Mouse (Mus musculus) macrophage (primary cell): ENCODE results near the gene Cfap99. TPM values are rescaled to one million over a fixed set of nuclear protein-coding genes. Genes with fewer than 3 reads are reported as not detected.

ENCODE experiments used
- H3K27ac ChIP-seq: fragments of 350-480 bp; formaldehyde crosslinking; 2 replicates; pipeline ENCODE4 v1.9.0; 2021
- H3K36me3 ChIP-seq: fragments of 350-480 bp; formaldehyde crosslinking; 2 replicates; pipeline ENCODE4 v1.9.0; 2021; ENCODE audit errors: inconsistent target
- H3K4me3 ChIP-seq: fragments of 350-480 bp; formaldehyde crosslinking; 2 replicates; pipeline ENCODE4 v1.9.0; 2021; ENCODE audit errors: inconsistent target
- H3K79me2 ChIP-seq: fragments of 350-480 bp; formaldehyde crosslinking; 2 replicates; pipeline ENCODE4 v1.9.0; 2021; ENCODE audit errors: inconsistent target
- WGBS: methylation state at CpG from one replicate; pipeline ENCODE4 v1.1.7; 2026; ENCODE audit warnings: inconsistent platforms; ENCODE audit not compliant: missing documents; 5-methylcytosine and 5-hydroxymethylcytosine counted together
- polyA plus RNA-seq: library from polyadenylated mRNA; stranded (reverse); fragments of 250-400 nt; gene quantifications from 3 replicates; pipeline ENCODE4 v1.2.4, GENCODE M21; 2018; ENCODE audit warnings: inconsistent platforms

Cfap99 gene
- polyA plus RNA-seq, 1 experiment from 2014 or later = not detected

DNA sequence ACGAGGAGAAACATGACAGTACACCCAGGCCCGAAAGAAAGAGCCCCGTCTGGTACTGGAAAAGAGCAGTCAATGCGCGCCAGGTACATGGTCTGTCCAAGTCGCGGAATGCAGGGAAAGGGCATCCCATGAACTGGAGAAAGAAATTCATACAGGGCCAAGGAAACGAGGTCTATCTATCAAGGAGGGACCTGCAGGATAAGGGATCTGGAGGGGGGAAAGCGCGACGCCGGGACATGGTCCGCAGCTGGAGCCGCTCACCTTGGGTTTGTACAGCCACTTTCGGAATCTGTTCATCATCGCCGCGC is 608 bp upstream of the Cfap99 start:
- Histone ChIP-seq H3K79me2 (no peaks in the 10 kb centered on the region), H3K36me3 (no peaks in the 10 kb centered on the region), H3K4me3 (no peak overlapping the region), H3K27ac (no peak overlapping the region)
- WGBS = 2% methylated on average over 17 of the region's 18 CpGs

DNA sequence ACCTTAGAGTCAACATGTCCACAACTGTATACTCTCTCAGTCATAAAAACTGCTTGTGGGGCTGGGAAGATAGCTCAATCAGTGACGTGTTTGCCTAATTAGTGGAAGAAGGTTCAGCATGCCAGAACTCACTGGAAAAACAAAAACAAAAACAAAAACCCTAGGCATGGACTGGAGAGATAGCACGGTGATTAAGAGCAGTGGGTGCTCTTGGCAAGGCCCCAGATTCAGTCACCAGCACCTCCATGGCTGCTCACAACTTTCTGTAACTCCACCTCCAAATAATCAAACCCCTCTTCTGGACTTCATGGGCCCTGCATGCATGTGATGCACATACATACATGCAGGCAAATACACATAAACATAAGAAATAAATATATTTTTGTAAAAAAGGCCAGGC is 886 bp downstream of the Cfap99 start:
- Histone ChIP-seq H3K4me3 (no peak overlapping the region), H3K27ac (no peak overlapping the region), H3K79me2 (no peaks in the 10 kb centered on the region), H3K36me3 (no peaks in the 10 kb centered on the region)
- 83% methylated on average over 2 of the region's 2 CpGs for WGBS

DNA sequence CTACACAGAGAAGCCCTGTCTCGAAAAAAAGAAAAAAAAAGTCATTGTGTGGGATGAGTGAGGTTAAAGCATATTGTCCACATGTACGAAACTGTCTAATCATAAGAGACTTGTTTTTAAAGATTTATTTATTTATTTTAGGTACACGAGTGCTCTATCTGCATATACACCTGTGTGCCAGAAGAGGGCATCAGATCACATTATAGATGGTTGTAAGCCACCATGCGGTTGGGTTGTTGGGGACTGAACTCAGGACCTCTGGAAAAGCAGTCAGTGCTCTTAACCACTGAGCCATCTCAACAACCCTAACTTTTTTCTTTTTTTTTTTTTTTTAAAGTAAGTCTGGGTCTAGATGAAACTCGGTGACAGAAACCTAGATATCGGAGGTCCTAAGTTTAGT is 5.0 kb downstream of the Cfap99 start:
- WGBS = 81% methylated on average over 6 of the region's 6 CpGs

DNA sequence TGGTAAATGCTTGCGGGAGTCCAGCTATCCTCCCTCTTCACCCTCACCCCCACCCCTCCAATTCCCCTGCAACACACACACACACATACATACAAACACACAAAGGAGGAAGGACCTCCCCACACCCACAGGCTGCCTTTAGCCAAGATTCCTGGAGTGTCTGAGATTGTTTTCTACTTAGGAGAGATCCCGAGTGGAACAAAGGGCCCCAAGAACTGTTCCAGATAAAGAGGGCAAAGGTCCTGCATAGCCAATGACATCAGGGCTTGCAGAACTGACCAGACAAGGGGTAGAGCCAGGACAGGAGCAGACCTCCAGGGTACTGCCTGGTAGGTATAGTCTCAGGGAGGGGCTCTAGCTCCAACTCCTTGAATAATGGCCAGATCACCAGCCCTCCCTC is 6.3 kb downstream of the Cfap99 start:
- no peak overlapping the region for H3K4me3 ChIP-seq
- no peaks in the 10 kb centered on the region for H3K36me3 ChIP-seq
- H3K79me2 ChIP-seq = no peaks in the 10 kb centered on the region
- WGBS = 49% methylated on average over 2 of the region's 2 CpGs
- H3K27ac ChIP-seq = no peak overlapping the region

More for the DNA sequence above, 5.0 kb downstream of the Cfap99 start:
- Histone ChIP-seq H3K36me3 (no peaks in the 10 kb centered on the region), H3K27ac (no peak overlapping the region), H3K79me2 (no peaks in the 10 kb centered on the region), H3K4me3 (no peak overlapping the region)

DNA sequence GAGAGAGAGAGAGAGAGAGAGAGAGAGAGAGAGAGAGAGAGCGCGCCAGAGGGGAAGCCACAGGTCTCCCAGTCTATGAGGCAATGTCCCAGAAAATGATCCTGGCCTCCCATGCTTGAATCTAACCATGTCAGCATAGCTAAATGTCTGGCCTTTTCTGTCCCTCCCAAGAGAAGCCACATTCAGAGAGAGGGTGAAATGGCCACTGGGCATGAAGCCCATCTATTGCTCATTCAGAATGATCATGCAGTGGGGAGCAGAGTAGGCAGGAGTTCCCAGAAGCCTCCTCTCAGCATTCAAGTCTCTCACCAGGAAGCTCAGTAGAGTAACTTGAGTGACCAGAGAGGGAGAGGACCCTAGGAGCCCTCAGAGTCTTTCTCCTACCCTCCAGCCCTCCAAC is 6.7 kb downstream of the Cfap99 start:
- WGBS = no CpG with 5 or more reads among the region's 2 CpGs
- Histone ChIP-seq H3K79me2 (no peaks in the 10 kb centered on the region), H3K4me3 (no peak overlapping the region), H3K27ac (no peak overlapping the region), H3K36me3 (no peaks in the 10 kb centered on the region)

DNA sequence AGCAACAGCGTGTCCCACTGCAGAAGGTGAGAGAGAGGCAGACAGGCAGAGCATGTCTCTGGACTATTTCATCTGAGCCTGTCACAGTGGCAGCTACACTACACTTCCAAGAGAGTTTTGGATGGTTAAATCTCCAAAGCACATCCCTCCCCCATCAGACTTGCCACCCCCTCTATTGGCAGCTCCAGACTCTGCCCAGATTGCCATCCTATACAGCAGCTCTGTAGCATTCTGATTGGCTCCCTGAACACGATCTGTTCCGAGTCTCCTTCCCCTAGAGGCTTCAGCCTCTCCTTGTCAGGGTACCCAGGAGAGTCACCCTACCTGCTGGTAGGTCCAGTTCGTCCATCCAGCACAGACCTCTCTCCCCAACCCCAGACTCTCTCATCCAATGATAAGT is 9.7 kb downstream of the Cfap99 start:
- H3K36me3 ChIP-seq = no peaks in the 10 kb centered on the region
- H3K79me2 ChIP-seq = no peaks in the 10 kb centered on the region
- no peak overlapping the region for H3K27ac ChIP-seq
- no peak overlapping the region for H3K4me3 ChIP-seq
- WGBS = 83% methylated on average over 4 of the region's 4 CpGs

DNA sequence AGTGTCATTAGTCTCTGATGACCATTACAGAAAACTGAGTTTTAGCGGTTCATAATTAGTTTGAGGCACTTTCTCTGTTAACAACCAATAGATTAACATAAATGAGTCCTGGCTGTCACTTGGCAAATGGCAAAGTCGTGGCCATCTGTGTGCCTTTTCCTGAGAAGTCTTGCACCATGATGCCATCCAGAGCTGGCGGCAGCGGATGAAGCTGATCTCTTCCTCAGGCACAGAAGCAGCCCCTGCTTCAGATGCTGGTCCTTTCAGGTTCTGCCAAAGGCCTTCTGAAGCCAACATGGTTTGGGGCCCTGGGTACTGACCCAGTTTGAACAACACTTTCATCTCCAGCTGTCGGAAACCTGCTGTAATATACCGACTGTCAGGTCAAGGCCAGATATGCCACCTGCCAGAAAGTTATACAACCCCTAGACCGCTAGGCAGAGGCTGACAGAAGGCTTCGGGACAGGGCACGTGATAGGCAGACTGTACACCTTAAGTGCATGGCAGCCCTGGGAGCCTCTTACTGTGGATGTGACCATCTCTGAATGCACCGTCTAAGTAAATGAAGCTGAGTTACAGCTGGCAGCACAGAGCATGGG is 10.6 kb downstream of the Cfap99 start:
- H3K27ac ChIP-seq = no peak overlapping the region
- WGBS = 84% methylated on average over 10 of the region's 10 CpGs
- no peak overlapping the region for H3K4me3 ChIP-seq
- H3K36me3 ChIP-seq = no peaks in the 10 kb centered on the region
- H3K79me2 ChIP-seq = no peaks in the 10 kb centered on the region

DNA sequence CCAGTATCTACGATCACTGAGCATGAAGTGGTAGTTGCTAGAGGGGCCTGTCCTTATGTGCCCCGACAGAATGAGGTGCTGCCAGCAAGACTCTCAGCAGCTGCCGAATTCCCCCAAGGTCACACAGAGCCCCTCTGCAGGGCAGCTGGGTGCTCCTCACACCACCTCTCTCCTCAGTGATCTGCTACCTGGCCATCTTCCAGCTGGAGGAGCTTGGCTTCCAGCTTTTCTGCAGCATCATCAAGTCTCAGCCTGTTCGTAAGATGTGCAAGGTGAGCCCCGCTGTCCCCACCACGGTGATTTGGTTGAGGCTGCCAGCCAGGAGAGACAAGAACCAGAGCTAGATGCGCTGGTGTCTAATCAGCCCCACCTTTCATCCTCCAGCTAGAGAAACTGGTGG is 14.0 kb downstream of the Cfap99 start:
- H3K36me3 ChIP-seq = no peaks in the 10 kb centered on the region
- WGBS = 86% methylated on average over 7 of the region's 7 CpGs
- H3K4me3 ChIP-seq = no peak overlapping the region
- H3K79me2 ChIP-seq = no peaks in the 10 kb centered on the region
- H3K27ac ChIP-seq = no peak overlapping the region

DNA sequence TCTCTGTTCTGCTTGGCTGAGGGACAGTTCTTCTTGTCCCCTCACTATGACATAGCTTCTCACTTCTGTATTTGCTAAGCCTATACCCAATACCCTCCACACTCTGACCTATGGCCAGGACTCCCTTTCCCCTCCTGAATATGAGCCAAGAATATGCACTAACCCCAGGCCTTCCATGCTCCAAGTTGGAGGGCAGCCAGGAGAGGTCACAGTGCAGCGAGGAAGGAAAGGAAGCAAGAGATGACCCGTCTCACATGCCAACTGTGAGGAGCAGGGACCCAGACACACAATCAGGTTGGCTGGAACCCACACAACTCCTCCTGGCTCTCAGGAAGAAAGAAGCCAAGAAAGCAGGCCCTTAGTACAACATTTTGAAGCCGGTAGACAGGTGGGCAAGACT is 20.6 kb downstream of the Cfap99 start:
- Histone ChIP-seq H3K4me3 (no peak overlapping the region), H3K36me3 (no peaks in the 10 kb centered on the region), H3K27ac (no peak overlapping the region), H3K79me2 (no peaks in the 10 kb centered on the region)
- 79% methylated on average over 3 of the region's 3 CpGs for WGBS

DNA sequence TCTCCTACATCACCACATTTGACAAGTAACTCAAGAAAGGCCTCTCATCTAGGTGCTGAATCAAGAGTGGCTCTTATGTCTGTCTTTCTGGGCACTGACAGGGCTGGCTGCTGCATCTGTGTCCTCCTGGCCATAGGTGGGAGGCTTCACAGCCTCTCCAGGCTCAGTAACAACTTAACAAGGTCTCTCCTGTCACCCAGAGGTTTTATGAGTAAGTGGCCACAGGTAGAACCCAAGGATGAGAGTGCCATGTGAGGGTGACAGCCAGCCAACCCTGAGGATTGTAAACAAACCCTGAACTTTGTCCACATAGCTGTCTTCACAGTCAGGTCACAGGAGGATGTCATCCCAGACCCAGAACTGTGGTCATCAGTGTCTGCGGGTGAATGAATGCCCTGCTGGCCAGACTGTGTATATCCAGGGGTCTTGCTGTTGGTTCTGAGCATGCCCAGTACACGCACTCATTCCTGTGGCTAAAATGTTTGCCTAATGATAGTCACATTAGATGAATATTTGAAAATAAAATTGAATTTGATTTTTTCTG is 31.2 kb downstream of the Cfap99 start:
- 91% methylated on average over 2 of the region's 2 CpGs for WGBS
- no peak overlapping the region for H3K27ac ChIP-seq
- H3K4me3 ChIP-seq = no peak overlapping the region
- H3K79me2 ChIP-seq = no peaks in the 10 kb centered on the region
- H3K36me3 ChIP-seq = no peaks in the 10 kb centered on the region

DNA sequence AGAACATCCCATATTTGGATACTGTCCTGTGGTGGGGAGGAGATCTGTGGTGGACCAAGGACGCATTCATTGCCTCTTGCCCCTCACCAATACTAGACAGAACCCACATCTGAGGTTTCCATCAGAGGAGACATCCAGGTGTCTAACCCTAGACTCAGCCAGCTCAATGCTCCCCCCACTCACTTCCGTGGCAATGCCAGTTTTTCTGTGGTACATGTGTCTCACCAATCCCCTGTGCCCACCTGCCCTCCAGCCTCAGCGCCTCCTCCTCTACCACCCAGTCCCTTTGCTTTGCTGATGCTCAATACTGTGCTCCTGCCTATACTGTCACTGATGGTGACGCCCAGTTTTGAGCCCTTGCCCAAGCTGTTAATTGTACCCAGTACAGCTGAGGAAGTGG is 32.8 kb downstream of the Cfap99 start:
- Histone ChIP-seq H3K36me3 (no peaks in the 10 kb centered on the region), H3K27ac (no peak overlapping the region), H3K4me3 (no peak overlapping the region), H3K79me2 (no peaks in the 10 kb centered on the region)
- WGBS = 80% methylated on average over 4 of the region's 4 CpGs

DNA sequence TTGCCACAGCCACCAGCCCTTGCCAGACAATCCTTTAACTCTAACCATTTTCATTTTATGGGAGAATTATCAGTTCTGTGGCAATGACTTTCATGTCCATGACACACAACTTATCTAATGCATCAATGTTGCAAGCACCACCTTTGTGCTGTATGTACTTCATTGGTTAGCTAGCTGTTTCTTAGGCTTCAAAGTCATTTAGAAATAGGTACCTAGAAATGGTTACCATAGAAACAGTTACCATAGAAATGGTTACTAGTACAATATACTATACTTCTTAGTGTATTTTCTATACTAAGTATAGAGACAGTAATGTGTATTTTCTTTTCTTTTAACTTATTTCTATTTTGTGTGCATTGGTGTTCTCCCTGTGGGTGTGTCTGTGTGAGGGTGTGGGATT is 36.9 kb downstream of the Cfap99 start:
- Histone ChIP-seq H3K4me3 (no peak overlapping the region), H3K27ac (no peak overlapping the region), H3K36me3 (no peaks in the 10 kb centered on the region), H3K79me2 (no peaks in the 10 kb centered on the region)

DNA sequence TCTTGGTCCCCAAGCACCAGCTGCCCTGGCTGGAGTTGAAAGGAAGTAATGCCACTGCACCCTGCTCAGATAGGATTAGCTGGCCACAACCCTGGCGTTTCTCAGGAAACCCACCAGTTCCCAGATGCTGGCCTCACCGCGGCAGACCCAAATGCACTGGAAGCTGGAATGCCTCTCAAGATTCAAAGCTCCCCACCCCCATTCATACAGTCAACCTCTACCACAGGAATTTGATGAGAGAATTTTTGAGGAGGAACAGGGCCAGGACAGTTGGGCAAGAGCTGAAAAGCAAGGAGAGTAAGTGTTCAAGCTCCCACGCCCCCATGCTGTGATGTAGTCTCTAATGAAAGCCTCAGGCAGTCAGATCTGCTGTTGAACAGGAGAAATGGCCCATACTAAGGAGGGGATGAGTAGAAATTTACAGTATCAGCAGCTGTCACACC is 37.9 kb downstream of the Cfap99 start:
- Histone ChIP-seq H3K79me2 (no peaks in the 10 kb centered on the region), H3K36me3 (no peaks in the 10 kb centered on the region), H3K27ac (no peak overlapping the region), H3K4me3 (no peak overlapping the region)
- 21% methylated on average over 4 of the region's 4 CpGs for WGBS

DNA sequence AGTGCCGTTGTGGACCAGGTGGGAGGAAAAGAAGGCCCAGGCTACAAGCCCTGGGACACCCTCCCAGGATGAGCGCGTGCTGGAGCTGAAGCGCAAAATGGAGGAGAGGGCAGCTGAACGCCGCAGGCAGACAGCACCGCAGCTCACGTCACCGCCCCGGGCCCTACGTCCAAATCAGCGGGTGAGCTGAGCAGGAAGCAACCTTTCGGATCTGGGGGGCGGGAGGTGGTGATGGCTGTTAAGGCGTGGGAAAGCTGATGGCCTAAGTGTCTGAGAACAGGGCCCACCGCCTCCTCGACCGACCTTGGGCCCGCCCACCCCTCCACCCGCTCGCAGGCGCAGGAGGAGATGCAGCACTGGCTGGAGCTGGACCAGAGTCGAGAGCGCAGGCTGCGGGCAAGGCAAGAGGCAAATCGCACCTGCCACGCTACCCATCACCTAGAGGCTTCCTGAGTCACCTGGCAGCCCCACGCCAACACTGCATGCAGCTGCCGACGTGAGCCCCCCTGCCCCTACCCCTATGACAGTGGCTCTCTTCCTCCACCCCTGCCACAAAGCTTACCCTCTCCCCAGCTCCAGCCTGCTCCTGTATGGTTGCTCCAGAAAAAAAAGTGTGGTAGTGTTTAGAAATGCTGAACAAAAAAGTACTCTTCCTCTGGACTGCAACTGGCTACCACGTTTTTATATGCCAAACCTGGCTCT is 38.6 kb downstream of the Cfap99 start:
- Histone ChIP-seq H3K79me2 (no peaks in the 10 kb centered on the region), H3K4me3 (no peak overlapping the region), H3K36me3 (no peaks in the 10 kb centered on the region), H3K27ac (no peak overlapping the region)
- 82% methylated on average over 30 of the region's 31 CpGs for WGBS

DNA sequence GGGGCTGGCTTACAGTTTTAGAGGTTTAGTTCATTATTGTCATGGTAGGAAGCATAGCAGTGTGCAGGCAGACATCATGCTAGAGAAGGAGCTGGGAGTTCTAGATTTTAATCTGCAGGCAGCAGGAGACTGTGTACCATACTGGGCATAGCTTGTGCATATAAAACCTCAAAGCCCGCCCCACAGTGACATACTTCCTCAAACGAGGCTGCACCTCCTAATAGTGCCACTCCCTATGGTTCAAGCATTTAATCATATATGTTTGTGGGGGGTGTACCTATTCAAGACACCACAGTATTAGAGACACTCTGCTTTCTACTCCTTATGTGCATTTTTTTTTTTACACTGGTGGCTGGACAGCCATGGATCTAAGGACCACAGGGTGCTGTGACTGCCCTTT is 41.7 kb downstream of the Cfap99 start:
- Histone ChIP-seq H3K27ac (no peak overlapping the region), H3K4me3 (no peak overlapping the region), H3K79me2 (no peaks in the 10 kb centered on the region), H3K36me3 (no peaks in the 10 kb centered on the region)
- WGBS = 77% methylated on average over 2 of the region's 2 CpGs

DNA sequence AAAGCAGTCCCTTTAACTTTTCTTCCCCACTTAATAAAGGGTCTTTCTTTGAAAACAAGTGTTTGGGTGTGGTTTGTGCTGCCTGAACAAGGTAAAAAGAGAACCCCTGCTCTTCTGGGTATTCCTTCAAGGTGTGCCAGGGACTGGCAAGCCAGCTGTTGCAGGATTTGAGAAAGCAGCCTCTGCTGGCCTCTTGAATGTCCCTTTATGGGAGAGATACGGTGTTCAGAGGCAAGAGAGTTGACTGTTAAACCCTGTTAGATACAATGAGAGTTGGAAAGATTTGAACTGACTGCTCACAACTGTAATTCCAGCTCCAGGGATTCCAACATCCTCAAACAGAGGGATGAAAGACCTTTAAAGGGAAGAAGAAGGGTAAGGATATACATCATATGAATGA is 45.7 kb downstream of the Cfap99 start:
- Histone ChIP-seq H3K4me3 (no peak overlapping the region), H3K36me3 (no peaks in the 10 kb centered on the region), H3K27ac (no peak overlapping the region), H3K79me2 (peaks cover 32% of the 10 kb centered on the region)
- WGBS = 94% methylated on average over 1 of the region's 1 CpGs
